Mouse (Mus musculus): ENCODE results near the gene Uvrag. TPM values are rescaled to one million over a fixed set of nuclear protein-coding genes. Genes with fewer than 3 reads are reported as not detected.

Uvrag gene
- total and polyA plus RNA-seq, 3 experiments: 15.0 to 19.5 TPM; not detected in 1

DNA sequence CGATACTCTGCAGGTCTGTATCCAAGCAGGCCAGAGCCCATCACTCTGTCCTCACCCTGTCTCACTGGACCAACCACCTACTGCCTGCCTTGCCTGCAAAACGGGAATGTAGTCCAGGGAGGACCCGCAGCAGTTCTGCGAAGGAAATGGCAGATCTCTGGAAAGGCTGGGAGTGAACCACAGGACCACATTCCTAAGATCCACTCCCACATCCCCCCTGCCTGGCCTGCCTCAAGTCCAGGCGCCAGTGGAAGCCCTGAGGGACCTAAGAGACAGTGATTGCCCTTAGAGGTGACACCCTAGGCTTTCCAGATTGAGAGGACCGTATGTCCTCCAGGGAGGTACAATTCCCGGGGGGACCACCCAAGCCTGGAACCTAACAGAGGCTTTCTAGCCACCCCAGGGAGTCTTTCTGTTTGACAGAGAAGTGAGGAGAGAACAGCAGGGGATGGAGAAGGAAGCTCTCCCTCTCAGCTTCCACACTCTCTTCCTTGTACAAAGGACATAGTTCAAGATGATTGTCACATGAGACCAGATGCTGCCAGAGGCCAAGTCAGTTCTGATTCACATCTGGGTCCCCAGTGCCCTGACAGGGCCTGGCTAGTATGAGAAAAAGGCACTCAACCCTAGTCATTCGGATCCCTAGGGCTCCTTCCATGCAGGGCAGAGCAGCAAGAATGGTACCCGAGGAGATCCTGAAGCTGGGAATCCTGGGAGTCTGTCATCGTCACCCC, 31.0 kb upstream of the Uvrag start:
- H3K9ac ChIP-seq (ENCODE audit: control insufficient read depth, low read depth, low read length, poor library complexity, severe bottlenecking): no peak overlapping the region

GRCm38 (mm10) chr7:99170519-99170918, 29.6 kb upstream of the Uvrag start:
- Histone ChIP-seq H3K27ac (ENCODE audit: control insufficient read depth, low read depth, low read length) (no peak overlapping the region), H3K27me3 (ENCODE audit: control insufficient read depth in 1 of 2, insufficient read depth in 2 of 2, low read length in 2 of 2) (no peaks in the 10 kb centered on the region), H3K79me2 (ENCODE audit: control insufficient read depth, insufficient read depth, low read length, poor library complexity) (no peaks in the 10 kb centered on the region), H3K4me1 (ENCODE audit: control insufficient read depth in 1 of 2, insufficient read depth in 2 of 2, low read length in 2 of 2) (peaks cover 2 to 21% of the 10 kb centered on the region in 2 experiments; a peak in 3 of 4 replicates), H3K4me3 (ENCODE audit: control insufficient read depth in 1 of 2, insufficient read depth in 1 of 2, low read depth in 2 of 2, low read length in 2 of 2) (no peak overlapping the region), H3K9ac (ENCODE audit: control insufficient read depth, low read depth, low read length, poor library complexity, severe bottlenecking) (no peak overlapping the region), H3K9me3 (replicated peaks; ENCODE audit: insufficient read depth, low read length) (no peaks in the 10 kb centered on the region), H3K36me3 (ENCODE audit: control insufficient read depth in 1 of 2, insufficient read depth in 2 of 2, low read length in 2 of 2) (peaks cover 0 to 8% of the 10 kb centered on the region in 2 experiments; a peak in 2 of 4 replicates)
- DNase-seq (ENCODE audit: low read depth, low spot score): no peak
- TF ChIP-seq POLR2AphosphoS5 (IDR thresholded peaks at IDR 0.05; ENCODE audit: borderline replicate concordance, low read depth, low read length) (no peak), MAZ (IDR thresholded peaks at IDR 0.05; ENCODE audit: low read depth, low read length) (no peak), ELF1 (IDR thresholded peaks at IDR 0.05; ENCODE audit: low read depth, low read length) (no peak), POLR2A (IDR thresholded peaks at IDR 0.05; ENCODE audit: control insufficient read depth in 1 of 2, insufficient read depth in 1 of 2, low read depth in 1 of 2, low read length in 2 of 2, poor library complexity in 1 of 2) (no peak), BHLHE40 (IDR thresholded peaks at IDR 0.05; ENCODE audit: borderline replicate concordance, low read depth, low read length) (no peak), JUND (IDR thresholded peaks at IDR 0.05; ENCODE audit: low read depth, low read length) (no peak)

More for the DNA sequence above, 31.0 kb upstream of the Uvrag start:
- no peaks in the 10 kb centered on the region for H3K79me2 ChIP-seq (ENCODE audit: control insufficient read depth, insufficient read depth, low read length, poor library complexity)
- peaks cover 2 to 21% of the 10 kb centered on the region in 2 experiments; a peak in 3 of 4 replicates for H3K4me1 ChIP-seq (ENCODE audit: control insufficient read depth in 1 of 2, insufficient read depth in 2 of 2, low read length in 2 of 2)
- H3K9me3 ChIP-seq (replicated peaks; ENCODE audit: insufficient read depth, low read length): no peaks in the 10 kb centered on the region
- H3K27ac ChIP-seq (ENCODE audit: control insufficient read depth, low read depth, low read length): no peak overlapping the region
- TF ChIP-seq E2F4 (IDR thresholded peaks at IDR 0.05; ENCODE audit: borderline replicate concordance, low read depth, low read length) (no peak), MXI1 (IDR thresholded peaks at IDR 0.05; ENCODE audit: low read depth, low read length) (no peak), MYB (IDR thresholded peaks at IDR 0.05; ENCODE audit: low read depth, low read length) (no peak), MAX (IDR thresholded peaks at IDR 0.05; ENCODE audit: low read length) (no peak), ZC3H11A (IDR thresholded peaks at IDR 0.05; ENCODE audit: low read depth, low read length) (no peak), ZKSCAN1 (IDR thresholded peaks at IDR 0.05; ENCODE audit: low read depth, low read length) (no peak), SIN3A (IDR thresholded peaks at IDR 0.05; ENCODE audit: low read length) (no peak), KAT2A (conservative IDR thresholded peaks at IDR 0.05; ENCODE audit: low read depth, low read length) (no peak), TBP (IDR thresholded peaks at IDR 0.05; ENCODE audit: low read depth, low read length) (no peak), ZNF384 (IDR thresholded peaks at IDR 0.05; ENCODE audit: low read depth, low read length) (no peak), BHLHE40 (IDR thresholded peaks at IDR 0.05; ENCODE audit: borderline replicate concordance, low read depth, low read length) (no peak), MAFK (IDR thresholded peaks at IDR 0.05; ENCODE audit: borderline replicate concordance, low read depth, low read length) (no peak)
- no peak for DNase-seq (ENCODE audit: low read depth, low spot score)
- no peak overlapping the region for H3K4me3 ChIP-seq (ENCODE audit: control insufficient read depth in 1 of 2, insufficient read depth in 1 of 2, low read depth in 2 of 2, low read length in 2 of 2)
- H3K36me3 ChIP-seq (ENCODE audit: control insufficient read depth in 1 of 2, insufficient read depth in 2 of 2, low read length in 2 of 2): peaks cover 0 to 8% of the 10 kb centered on the region in 2 experiments; a peak in 2 of 4 replicates
- no peaks in the 10 kb centered on the region for H3K27me3 ChIP-seq (ENCODE audit: control insufficient read depth in 1 of 2, insufficient read depth in 2 of 2, low read length in 2 of 2)
